Mouse (Mus musculus): ENCODE measurements at regions not wholly inside any gene's neighbourhood (a gene's known extent, or its start where the extent isn't known, plus 50 kb on each side); places are given as distances from the start of the nearest gene placed in this dataset.

DNA sequence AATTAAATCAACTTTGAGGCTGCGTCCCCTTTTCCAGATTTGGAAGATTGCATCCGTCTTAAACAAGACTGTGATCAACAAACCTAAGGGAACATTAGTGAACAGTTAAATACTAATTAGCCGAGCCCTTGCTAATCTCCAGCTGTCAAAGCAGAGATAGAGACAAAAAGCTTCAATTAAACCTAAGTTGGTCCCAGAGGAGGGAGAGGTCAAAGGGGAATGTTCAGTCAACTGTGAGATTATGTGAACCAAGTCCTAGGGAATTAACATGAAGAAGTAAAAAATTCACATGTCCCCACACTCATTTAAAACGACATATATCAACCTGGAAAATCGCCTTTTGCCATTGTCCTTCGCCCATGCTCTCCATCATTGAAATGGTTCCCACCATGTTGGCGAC is 59.7 kb upstream of the Tbx20 start:
- Histone ChIP-seq H3K27me3 (replicated peaks) (no peaks in the 10 kb centered on the region), H3K9ac (no peak overlapping the region), H3K36me3 (replicated peaks) (no peaks in the 10 kb centered on the region), H3K4me3 (no peak overlapping the region), H3K4me2 (no peak overlapping the region), H3K9me3 (no peaks in the 10 kb centered on the region), H3K4me1 (no peaks in the 10 kb centered on the region), H3K27ac (no peak overlapping the region)
- no peak for ATAC-seq (replicated peaks)
- WGBS, result 45% methylated on average over 7 of the region's 7 CpGs

DNA sequence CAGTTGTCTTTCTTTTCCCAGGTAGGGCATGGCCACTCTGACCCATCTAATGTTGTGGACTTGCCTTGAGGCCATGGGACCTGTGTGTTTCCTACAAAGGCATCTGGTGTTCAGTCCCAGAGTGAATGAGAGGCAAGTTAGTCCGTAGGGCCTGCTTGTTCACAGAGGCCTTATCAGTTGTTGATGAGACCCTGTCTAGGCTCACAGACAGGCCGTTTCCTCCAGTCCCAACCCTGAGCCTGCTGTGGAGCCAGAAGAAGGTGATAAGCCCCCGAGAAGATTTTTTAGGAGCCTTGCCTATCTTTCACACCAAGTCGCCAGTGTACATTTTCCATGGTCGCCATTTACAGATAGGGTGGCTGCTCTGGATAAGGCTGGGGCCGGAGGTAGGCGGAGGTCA is 74.1 kb upstream of the Tbx20 start:
- no peak overlapping the region for H3K4me2 ChIP-seq
- no peaks in the 10 kb centered on the region for H3K36me3 ChIP-seq (replicated peaks)
- no peaks in the 10 kb centered on the region for H3K9me3 ChIP-seq
- no peak overlapping the region for H3K4me3 ChIP-seq
- 91% methylated on average over 7 of the region's 7 CpGs for WGBS
- ATAC-seq (replicated peaks), result no peak
- H3K27ac ChIP-seq, result no peak overlapping the region
- H3K9ac ChIP-seq, result no peak overlapping the region
- H3K4me1 ChIP-seq, result no peaks in the 10 kb centered on the region
- no peaks in the 10 kb centered on the region for H3K27me3 ChIP-seq (replicated peaks)

DNA sequence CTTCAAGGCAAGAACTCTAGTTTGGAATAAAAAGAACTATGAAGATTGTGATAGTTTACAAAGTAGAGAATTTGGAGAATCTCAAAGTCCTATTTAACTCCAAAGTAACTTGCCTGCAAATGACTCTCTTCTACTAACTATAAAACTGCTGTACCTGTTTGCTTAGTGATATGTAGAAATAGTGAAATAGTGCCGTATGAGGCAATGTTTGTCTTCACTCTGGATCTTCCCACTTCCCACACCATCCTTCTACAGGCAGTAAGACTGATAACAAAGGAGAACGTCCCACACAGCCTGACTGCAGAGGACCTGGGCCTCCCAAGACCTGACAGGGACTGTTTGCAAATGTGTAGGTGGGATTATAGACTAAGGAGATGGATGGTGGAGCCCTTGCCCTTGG is 85.4 kb upstream of the Tbx20 start:
- no peak overlapping the region for H3K9ac ChIP-seq
- H3K27me3 ChIP-seq (replicated peaks), result no peaks in the 10 kb centered on the region
- WGBS, result 88% methylated on average over 2 of the region's 2 CpGs
- no peak overlapping the region for H3K4me2 ChIP-seq
- no peak overlapping the region for H3K27ac ChIP-seq
- ATAC-seq (replicated peaks), result no peak
- no peaks in the 10 kb centered on the region for H3K9me3 ChIP-seq
- H3K4me3 ChIP-seq, result no peak overlapping the region
- H3K36me3 ChIP-seq (replicated peaks), result no peaks in the 10 kb centered on the region
- H3K4me1 ChIP-seq, result no peaks in the 10 kb centered on the region

DNA sequence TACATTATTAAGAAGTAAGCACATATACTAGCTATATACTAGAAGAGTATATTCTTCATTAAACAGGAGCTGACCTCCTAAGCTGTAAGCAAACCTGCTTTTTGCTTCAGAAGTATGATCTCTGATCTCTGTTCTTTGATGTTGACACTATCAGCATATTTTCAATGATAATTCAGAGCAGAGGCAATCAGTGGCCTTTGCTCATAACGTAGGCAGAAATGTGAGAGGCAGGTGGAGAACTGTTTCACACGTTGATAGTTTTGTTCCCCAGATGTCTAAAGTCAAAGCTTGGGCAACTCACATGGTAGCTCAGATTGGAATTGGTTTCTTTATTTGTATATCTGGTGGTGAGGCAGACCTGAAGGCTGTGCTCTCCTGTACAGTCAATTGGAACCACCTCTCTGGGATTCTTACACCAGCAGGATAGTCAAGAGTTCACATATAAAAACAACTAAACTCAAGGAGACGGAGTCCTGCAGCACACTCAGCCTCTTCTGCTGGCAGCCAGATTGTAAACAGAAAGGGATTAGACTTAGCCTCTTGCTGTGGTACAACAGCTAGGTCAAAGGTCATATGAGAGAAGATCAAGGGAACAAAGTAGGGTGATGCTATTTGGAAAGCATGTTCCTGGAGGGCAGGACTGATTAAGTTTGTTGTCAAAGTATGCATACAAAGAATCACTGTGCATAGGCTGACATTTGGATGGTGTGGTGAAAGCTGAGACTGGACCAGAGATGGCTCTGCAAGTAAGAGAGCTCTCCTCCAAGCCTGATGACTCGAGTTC is 92.5 kb upstream of the Tbx20 start:
- Histone ChIP-seq H3K9me3 (no peaks in the 10 kb centered on the region), H3K4me1 (no peaks in the 10 kb centered on the region), H3K4me2 (no peak overlapping the region), H3K27me3 (replicated peaks) (no peaks in the 10 kb centered on the region), H3K27ac (no peak overlapping the region), H3K9ac (no peak overlapping the region), H3K4me3 (no peak overlapping the region), H3K36me3 (replicated peaks) (no peaks in the 10 kb centered on the region)
- ATAC-seq (replicated peaks), result no peak
- WGBS, result 46% methylated on average over 4 of the region's 4 CpGs

DNA sequence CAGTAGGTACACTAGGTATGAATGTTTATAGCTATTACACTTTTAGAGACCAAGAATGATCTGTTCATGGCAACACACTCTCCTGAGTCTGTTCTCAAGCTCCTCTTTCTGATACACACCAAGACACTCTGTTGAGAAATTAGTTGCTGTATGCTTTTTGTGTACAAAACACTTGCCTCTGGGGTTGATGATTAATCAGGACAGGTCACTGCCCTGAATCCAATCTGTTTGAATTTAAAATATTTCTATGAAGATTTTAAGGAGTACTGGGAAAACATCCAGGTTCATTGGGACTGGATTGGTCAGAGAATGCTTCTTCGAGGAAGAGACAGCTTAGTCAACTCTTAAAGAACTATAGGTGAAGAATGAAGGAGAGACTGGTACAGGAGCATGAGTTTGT is 94.6 kb upstream of the Tbx20 start:
- Histone ChIP-seq H3K9ac (no peak overlapping the region), H3K4me3 (no peak overlapping the region), H3K36me3 (replicated peaks) (no peaks in the 10 kb centered on the region), H3K4me1 (no peaks in the 10 kb centered on the region), H3K27ac (no peak overlapping the region), H3K27me3 (replicated peaks) (no peaks in the 10 kb centered on the region), H3K9me3 (no peaks in the 10 kb centered on the region), H3K4me2 (no peak overlapping the region)
- 92% methylated on average over 1 of the region's 1 CpGs for WGBS
- no peak for ATAC-seq (replicated peaks)

DNA sequence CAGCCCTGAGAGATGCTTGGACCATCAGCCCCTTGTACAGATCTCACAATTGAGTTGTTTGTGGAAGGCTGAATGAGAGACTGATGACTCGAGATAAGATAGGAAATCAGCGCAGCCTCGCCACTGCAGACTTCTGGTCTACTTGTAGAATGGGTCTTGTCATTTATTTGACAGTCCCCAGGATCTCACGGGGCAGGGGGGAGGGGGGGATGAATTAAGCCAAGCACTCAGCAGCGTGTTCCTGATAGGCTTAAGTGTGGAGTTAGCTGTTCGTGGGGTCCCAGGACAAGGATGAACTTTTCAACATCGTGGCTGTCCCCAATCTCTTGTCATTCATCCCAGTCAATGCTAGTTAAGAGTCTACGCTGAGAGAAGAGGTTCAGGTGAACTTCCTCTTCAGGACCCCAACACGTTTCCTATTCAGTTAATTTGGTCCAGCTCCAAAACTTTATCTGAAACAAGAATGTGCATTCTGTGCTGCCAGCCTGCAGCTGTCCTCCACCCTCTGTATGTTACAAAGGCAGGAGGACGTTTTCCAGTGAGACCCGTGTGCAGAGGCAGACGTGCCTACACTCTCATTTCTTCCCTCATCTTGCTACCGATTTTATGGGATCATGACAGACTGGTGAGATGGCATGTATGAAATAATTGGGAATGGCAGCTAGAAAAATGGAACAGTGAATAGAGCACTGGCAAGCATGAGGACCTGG is 100.5 kb upstream of the Tbx20 start:
- Histone ChIP-seq H3K4me2 (no peak overlapping the region), H3K27ac (no peak overlapping the region), H3K4me1 (peaks cover 9% of the 10 kb centered on the region; the same call in 1 of the 2 replicates), H3K9ac (no peak overlapping the region), H3K27me3 (replicated peaks) (peaks cover 3% of the 10 kb centered on the region; the same call in 1 of the 2 replicates), H3K9me3 (no peaks in the 10 kb centered on the region), H3K36me3 (replicated peaks) (no peaks in the 10 kb centered on the region), H3K4me3 (no peak overlapping the region)
- no peak for ATAC-seq (replicated peaks)
- 81% methylated on average over 13 of the region's 13 CpGs for WGBS

DNA sequence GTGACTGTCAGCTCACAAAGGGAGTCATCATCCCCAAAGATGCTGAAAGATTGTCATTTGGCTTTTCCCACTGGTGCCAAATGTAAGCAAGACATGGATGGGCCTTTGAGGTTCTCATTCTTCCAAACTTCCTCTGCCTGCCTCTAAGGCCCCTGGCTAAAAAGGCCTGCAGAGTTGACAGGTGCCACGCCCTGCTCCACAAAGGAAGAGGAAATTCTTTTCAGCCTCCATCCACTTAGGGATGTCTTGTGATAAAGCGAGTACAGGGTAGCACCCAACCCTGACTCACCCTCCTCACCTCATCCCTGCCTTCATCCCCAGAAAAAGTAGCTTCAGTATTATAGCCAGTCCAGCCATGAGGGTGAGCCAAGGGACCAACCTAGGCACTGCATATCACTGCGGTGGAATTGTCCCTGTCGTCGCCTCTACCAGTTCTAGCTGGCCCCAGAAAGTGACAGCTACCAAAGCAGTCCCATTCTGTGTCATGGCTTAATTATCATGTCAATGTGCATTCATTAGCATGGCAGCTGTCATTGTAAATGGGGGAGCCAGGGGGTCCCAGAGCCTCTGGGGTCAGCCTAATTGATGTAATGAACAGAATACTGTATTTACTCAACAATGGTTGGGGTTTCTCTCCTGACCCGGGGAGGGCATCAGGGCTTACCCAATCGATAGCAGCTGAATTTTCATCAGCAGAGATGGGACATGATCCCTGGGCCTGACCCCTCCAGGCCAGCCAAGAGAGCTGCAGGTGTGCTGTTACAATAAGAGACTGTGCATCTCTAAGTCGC is 104.5 kb upstream of the Tbx20 start:
- no peak overlapping the region for H3K4me2 ChIP-seq
- no peak for ATAC-seq (replicated peaks)

DNA sequence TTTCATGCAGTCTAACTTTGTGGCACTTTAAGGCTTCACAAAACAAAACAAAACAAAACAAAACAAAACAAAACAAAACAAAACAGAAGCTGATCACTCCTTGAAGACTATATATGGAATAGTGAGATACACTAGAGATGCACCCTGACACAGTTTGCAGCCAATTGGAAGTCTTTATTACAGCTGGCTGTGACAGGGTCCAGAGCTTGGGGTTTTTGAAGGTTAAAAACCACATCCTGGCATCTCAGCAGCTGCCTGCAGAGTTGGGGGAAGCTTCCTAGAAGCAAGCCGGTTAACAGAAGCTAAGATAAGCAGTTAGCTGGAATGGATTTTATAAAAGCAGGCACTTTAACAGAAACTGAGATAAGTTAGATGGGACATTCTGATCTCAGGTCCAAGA is 105.6 kb upstream of the Tbx20 start:
- Histone ChIP-seq H3K9ac (no peak overlapping the region), H3K4me3 (no peak overlapping the region), H3K4me1 (peaks cover 9% of the 10 kb centered on the region; the same call in 1 of the 2 replicates), H3K27me3 (replicated peaks) (peaks cover 3% of the 10 kb centered on the region; the same call in 1 of the 2 replicates), H3K27ac (no peak overlapping the region), H3K36me3 (replicated peaks) (no peaks in the 10 kb centered on the region), H3K4me2 (no peak overlapping the region), H3K9me3 (no peaks in the 10 kb centered on the region)
- no peak for ATAC-seq (replicated peaks)
- WGBS, result 80% methylated on average over 1 of the region's 1 CpGs

More for the DNA sequence above, 104.5 kb upstream of the Tbx20 start:
- Histone ChIP-seq H3K4me1 (peaks cover 9% of the 10 kb centered on the region; the same call in 1 of the 2 replicates), H3K9ac (no peak overlapping the region), H3K4me3 (no peak overlapping the region), H3K9me3 (no peaks in the 10 kb centered on the region), H3K27ac (no peak overlapping the region), H3K36me3 (replicated peaks) (no peaks in the 10 kb centered on the region), H3K27me3 (replicated peaks) (peaks cover 3% of the 10 kb centered on the region; the same call in 1 of the 2 replicates)
- WGBS, result 19% methylated on average over 8 of the region's 8 CpGs

DNA sequence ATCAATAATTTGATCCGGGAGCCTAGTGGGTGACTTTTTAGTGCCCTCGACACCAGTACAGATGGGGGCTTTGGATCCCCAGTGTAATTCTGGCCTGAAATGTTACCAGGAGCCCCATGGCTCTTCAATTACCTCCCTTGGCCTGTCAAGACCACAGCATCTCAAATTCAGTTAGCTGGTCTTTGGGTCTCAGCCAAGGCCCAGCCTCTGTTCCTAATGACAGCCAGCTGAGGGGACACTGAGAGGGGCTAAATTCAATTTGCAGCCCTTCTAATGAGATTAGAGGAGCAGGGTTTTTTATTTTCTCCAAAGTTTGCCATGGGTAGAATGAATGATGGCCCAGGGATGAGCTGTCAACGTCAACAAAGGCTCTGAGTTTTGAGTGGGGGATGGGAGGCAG is 109.9 kb upstream of the Tbx20 start:
- Histone ChIP-seq H3K36me3 (replicated peaks) (no peaks in the 10 kb centered on the region), H3K27ac (no peak overlapping the region), H3K9ac (no peak overlapping the region), H3K4me3 (no peak overlapping the region), H3K4me1 (peaks cover under 1% of the 10 kb centered on the region; the same call in 1 of the 2 replicates), H3K9me3 (no peaks in the 10 kb centered on the region), H3K27me3 (replicated peaks) (no peaks in the 10 kb centered on the region), H3K4me2 (no peak overlapping the region)
- 51% methylated on average over 3 of the region's 3 CpGs for WGBS
- no peak for ATAC-seq (replicated peaks)

DNA sequence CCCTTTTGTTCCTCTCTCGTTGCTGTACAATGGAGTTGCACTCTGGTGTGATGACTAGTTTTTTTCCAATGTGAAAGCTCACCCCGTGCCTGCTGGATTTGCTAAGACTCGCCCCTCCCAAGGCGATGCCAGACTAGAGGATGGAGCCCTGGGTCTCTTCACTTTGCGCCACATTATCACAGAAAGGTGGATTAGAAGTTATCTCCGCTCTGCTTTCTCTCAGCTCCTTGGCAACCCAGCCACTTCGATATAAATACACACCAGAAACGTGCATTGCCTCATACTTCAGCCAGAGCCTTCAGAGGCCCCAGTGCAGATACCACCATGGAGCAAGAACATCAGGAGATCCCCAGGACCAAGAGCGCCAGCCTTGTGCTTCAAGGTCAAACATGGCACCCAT is 114.2 kb upstream of the Tbx20 start:
- no peaks in the 10 kb centered on the region for H3K4me1 ChIP-seq
- 88% methylated on average over 9 of the region's 9 CpGs for WGBS
- H3K27me3 ChIP-seq (replicated peaks), result no peaks in the 10 kb centered on the region
- H3K4me3 ChIP-seq, result no peak overlapping the region
- H3K9ac ChIP-seq, result no peak overlapping the region
- H3K9me3 ChIP-seq, result no peaks in the 10 kb centered on the region
- no peak for ATAC-seq (replicated peaks)
- no peak overlapping the region for H3K4me2 ChIP-seq
- no peaks in the 10 kb centered on the region for H3K36me3 ChIP-seq (replicated peaks)
- no peak overlapping the region for H3K27ac ChIP-seq

DNA sequence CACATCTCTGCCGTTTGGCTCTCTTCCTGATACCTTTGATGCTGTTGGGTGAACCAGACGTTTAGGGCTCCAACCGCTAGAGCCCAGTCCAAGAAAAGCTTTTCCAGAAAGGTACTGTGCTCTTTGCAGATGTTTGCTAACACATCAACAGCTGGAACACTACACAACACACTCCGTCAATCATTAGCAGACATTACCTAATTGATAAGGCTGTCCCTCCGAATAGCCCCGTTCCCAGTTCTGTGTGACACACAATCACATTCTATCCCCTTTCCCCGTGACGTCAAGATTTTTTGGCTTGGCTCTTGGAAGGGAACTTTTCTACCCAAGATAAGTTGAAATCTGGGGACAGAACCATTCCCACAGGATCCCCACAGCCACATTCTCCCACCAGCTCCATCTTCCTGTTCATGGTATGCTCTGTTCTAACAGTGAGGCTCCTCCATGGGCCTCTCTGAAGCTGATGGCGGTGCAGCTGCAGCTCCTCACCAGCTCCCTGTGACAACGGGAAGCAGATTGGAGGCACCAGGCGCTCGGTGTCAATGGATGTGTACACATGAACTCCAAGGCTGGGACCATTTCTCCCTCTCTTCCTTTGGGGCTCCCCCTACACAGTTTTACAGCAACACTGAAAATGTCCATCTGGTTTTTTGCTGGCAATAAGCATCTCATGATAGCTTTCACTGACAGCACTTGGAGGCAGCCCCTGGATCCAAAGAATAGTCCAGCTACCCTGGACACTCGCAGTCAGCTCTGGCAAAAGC is 122.6 kb upstream of the Tbx20 start:
- ATAC-seq (replicated peaks), result no peak
- Histone ChIP-seq H3K27ac (no peak overlapping the region), H3K9me3 (no peaks in the 10 kb centered on the region), H3K4me3 (no peak overlapping the region), H3K4me1 (no peaks in the 10 kb centered on the region), H3K36me3 (replicated peaks) (no peaks in the 10 kb centered on the region), H3K4me2 (no peak overlapping the region), H3K9ac (no peak overlapping the region), H3K27me3 (replicated peaks) (no peaks in the 10 kb centered on the region)
- WGBS, result 88% methylated on average over 13 of the region's 13 CpGs
